Mouse (Mus musculus) ovary, adult 18-20 months (tissue): ENCODE measurements around the gene Tsc2.
"Not testable (repeated sequence)": the region's sequence is repeated elsewhere in the genome, so short reads cannot be mapped to it uniquely, and the experiment has no call there.

Source experiments
- DNase-seq: peaks from one replicate; pipeline ENCODE4 v3.0.0; 2022; ENCODE audit warnings: low spot score, mixed read lengths

Gene Tsc2

DNA sequence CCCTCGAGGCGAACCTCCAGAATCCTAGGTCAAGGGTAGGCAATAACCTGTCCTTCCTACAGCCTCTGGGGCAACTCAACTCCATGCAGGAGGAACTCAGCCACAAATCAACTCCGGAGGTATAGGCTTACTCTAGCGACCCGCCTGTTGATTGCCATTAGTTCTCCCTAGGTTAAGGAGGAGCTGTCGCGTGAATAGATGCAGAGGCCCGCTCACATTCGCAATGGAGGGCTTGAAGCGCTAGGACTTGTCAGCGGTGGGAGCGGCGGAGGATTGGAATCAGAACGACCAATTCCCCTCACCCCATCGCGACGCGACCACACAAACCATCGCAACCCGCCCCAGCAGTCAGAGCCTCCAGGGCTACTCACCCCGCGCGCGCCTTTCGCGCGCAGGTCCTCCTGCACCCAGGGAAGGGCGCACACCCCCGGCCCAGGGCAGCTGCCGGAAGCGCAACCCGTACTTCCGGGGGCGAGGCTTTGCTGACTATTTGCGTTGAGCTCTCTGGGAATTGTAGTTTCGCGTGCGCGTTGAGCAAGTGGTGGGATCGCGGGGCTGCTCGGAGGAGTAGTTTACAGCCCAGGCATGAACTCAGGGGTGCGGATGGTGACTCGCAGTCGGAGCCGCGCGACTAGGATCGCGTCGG lies at the start of gene Tsc2, which contains the start of gene Nthl1:
Gene Tsc2, minus strand, starts transcription at position 464 of the 646 bp plus-strand sequence.
Gene Nthl1, plus strand, starts transcription at position 514 of the 646 bp plus-strand sequence.
- peak; percentile 74 for DNase-seq

DNA sequence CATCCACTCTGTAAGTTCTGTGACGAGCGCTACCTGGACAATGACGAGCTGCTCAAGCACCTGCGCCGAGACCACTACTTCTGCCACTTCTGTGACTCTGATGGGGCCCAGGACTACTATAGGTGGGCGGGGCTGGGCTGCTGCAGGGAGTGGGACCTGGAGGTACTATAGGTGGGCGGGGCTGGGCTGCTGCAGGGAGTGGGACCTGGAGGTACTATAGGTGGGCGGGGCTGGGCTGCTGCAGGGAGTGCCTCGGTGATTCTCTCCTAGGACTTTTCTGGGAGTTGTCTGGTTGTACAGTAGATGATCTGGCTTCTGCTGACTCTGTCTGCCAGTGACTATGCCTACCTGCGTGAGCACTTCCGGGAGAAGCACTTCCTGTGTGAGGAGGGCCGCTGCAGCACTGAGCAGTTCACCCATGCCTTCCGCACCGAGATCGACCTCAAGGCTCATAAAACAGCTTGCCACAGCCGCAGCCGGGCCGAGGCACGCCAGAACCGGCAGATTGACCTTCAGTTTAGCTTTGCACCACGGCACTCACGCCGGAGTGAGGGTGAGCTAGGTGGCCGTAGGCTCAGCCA lies 45.2 kb upstream of the Tsc2 start:
- DNase-seq: no peak

DNA sequence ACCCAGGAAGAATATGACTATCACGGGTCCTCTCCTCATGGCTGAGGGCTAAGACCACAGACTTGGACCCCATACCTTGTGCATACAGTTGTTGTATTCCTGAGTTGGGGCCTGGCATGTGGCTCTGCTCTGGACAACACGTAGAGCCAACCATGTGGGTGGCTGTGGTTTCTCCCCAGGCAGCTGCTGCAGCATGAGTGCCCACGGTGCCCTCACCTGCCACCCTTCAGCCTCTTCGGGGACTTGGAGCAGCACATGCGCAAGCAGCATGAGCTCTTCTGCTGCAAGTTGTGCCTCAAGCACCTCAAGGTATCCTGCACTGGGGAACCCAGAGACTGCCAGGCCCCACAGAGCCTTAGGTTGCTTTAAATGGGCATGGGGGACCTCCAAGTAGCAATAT lies 44.4 kb upstream of the Tsc2 start:
- DNase-seq: no peak

GRCm38 (mm10) chr17:24676187-24676586 lies 43.8 kb upstream of the Tsc2 start:
- no peak for DNase-seq

DNA sequence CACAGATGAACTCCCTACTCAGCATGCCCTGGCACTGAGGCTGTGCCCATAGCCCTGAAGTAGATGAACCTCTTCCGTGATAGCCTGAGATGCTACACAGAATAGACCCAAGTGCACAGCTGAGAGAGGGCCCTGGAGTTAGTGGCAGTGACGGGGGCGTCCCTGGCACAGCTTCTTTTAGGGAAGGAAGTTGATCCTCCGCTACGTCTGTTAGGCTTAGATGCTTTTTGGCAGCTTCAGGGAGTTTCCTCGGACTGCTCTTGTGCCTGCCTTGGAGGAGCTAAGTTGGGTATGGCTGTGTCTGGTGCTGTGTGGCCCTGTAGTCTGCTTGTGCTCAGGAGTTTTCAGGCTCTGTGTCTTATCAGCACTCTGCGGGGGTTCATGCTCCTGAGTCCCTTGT lies 41.8 kb upstream of the Tsc2 start:
- DNase-seq: no peak

- DNase-seq: no peak
Measured at GRCm38 (mm10) chr17:24672141-24672540, 39.7 kb upstream of the Tsc2 start.

DNA sequence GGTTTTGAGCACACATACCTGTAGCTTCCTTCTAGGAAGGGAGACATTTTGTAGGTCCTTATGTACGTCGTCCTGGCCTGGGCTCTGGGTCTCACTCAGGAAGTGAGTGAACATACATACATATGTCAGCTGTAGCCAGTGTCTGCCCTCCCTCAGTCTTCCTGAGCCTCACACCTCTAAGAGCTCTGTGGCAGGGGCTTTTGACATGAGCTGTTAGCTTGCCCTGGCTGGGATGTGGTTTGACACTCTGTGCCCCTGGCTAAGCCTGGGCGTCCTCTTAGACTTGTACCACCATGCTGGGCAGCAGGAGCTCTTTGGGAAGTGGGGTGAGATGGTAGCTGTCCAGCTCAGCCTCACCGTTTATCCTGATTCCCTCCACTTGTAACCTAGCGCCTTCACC lies 38.9 kb upstream of the Tsc2 start:
- DNase-seq: no peak

GRCm38 (mm10) chr17:24670246-24670844 lies 37.9 kb upstream of the Tsc2 start:
- no peak for DNase-seq

DNA sequence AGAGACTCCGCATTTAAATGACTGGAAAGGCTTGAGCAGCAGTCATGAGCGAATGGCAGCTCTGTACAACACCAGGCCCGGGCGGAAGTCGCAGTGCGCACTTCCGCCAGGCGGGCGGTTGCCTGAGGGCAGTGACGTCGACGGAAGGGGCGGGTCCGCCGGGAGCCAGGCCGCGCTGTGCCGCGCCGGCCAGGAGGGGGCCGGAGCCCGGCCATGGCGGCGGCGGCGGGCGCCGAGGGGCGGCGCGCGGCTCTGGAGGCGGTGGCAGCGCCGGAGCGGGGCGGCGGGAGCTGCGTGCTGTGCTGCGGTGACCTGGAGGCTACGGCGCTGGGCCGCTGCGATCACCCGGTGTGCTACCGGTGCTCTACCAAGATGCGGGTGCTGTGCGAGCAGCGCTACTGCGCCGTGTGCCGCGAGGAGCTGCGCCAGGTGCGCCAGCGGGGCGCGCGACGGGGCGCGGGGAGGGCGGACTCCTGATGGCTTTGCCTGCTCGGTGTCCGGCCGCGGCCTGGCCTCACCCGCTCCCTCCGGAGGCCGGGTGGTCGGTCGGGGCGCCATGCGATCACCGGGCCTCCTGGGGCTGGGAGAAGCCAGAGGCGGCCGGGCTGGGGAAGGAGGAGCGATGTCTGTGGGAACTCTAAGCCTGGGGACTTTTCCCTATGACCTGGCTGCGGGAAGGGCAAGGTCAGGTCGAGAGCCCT lies 37.3 kb upstream of the Tsc2 start, which contains the start of gene Zfp598:
Gene Zfp598, plus strand, starts transcription at position 143 of the 701 bp plus-strand sequence.
- peak; percentile 87 for DNase-seq

DNA sequence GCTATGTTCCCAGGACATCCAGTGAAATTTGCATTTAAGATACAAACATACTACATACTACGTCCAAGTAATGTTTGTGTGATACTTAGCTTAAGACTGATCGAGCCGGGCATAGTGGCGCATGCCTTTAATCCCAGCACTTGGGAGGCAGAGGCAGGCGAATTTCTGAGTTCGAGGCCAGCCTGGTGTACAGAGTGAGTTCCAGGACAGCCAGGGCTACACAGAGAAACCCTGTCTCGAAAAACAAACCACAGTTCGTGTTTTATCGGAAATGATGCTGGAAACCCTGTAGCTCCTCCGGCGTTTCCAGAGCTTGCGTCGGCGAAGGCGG lies 36.7 kb upstream of the Tsc2 start:
- not testable (repeated sequence) for DNase-seq

DNA sequence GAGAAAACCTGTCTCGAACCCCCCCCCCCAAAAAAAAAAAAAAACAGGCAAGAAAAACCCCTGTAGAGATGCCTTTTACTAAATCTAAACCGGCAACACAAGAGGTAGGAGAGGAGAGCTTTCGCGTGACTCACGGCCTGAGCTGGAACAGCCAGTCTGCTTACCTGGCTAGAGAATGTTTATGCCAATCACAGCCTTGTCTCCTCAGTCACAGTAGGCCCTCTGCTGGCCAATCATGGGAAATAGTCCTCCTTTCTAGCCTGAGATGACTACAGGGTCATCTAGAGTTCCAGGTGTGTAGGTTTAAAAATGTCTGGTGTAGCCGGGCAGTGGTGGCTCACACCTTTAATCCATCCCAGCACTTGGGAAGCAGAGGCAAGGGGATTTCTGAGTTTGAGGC lies 35.0 kb upstream of the Tsc2 start:
- DNase-seq: no peak

DNA sequence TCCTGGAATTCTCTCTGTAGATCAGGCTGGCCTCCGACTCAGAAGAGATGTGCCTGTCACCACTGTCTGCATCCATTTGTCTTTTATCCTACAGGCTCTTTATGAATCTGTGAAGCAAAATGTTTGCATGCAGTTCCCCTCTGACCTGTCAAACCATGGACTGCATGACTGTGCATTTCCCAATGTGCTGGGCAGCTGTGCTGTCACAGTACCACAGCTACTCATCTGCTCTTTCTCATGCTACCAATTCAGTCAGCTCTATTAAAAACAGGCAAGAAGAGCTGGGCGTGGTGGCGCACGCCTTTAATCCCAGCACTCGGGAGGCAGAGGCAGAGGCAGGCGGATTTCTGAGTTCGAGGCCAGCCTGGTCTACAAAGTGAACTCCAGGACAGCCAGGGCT lies 34.6 kb upstream of the Tsc2 start:
- DNase-seq: not testable (repeated sequence)

GRCm38 (mm10) chr17:24658017-24658758 lies 25.8 kb upstream of the Tsc2 start, which contains the start of gene Npw:
Gene Npw, minus strand, starts transcription at chr17:24658457.
- DNase-seq: no peak

- DNase-seq: no peak
Measured at GRCm38 (mm10) chr17:24654969-24655368, 22.5 kb upstream of the Tsc2 start.

- no peak for DNase-seq
Measured at GRCm38 (mm10) chr17:24653967-24654710, 21.7 kb upstream of the Tsc2 start.

DNA sequence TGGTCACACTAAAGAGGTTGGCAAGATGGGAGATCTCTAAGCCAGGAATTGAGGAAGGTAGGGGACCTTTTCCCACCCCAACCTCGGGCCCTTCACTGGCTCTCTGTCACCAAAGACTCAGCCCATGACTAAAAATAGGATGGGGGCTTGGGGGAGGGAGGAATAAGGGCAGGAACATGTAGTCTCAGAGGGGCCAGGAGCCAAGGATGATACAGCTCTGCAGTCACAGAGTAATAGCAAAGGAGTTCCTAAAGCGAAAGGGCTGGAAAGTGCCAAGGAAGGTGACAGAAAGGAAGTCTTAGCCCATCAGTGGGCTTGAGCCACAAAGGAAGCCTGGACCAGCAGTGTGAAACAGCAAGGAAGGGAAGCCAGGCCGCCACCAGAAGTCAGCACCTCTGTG lies 19.4 kb upstream of the Tsc2 start:
- DNase-seq: no peak

- DNase-seq: no peak
Measured at GRCm38 (mm10) chr17:24650766-24651165, 18.3 kb upstream of the Tsc2 start.

- DNase-seq: no peak
Measured at GRCm38 (mm10) chr17:24650070-24650616, 17.7 kb upstream of the Tsc2 start, which contains the start of gene Slc9a3r2. Gene Slc9a3r2, minus strand, starts transcription at chr17:24650327.

GRCm38 (mm10) chr17:24649581-24650069 lies 17.2 kb upstream of the Tsc2 start:
- no peak for DNase-seq

- DNase-seq: no peak
Measured at GRCm38 (mm10) chr17:24648731-24649377, 16.4 kb upstream of the Tsc2 start.
